Mouse (Mus musculus) megakaryocyte, embryonic 14.5 days (primary cell): ENCODE measurements around the gene Tnxb.

Experiments
- FLI1 ChIP-seq: IDR thresholded peaks from 2 replicates; pipeline ENCODE4 v1.6.1; 2012; ENCODE audit warnings: low read length, inconsistent platforms, mixed read lengths
- GATA1 ChIP-seq: IDR thresholded peaks from 3 replicates; pipeline ENCODE4 v1.6.1; 2012; ENCODE audit warnings: mixed read lengths, low read length, inconsistent platforms, borderline replicate concordance

- TF ChIP-seq GATA1 = no peak
- no peak for TF ChIP-seq FLI1
These were observed 29.5 kb downstream of the Tnxb start for GRCm38 (mm10) chr17:34699575-34700408.
